Mouse (Mus musculus) spleen, adult 2 months (tissue): Measurements from ENCODE around the gene Mmaa.

Experiments used
- CTCF ChIP-seq: fragments of 200-500 bp; IDR thresholded peaks from 2 replicates; pipeline ENCODE4 v1.5.1; 2011; ENCODE audit warnings: mild to moderate bottlenecking, inconsistent platforms; ENCODE audit not compliant: insufficient read depth, insufficient read length, insufficient replicate concordance; ENCODE audit errors: extremely low read depth
- POLR2A ChIP-seq: fragments of 200-500 bp; IDR thresholded peaks from 2 replicates; pipeline ENCODE4 v1.6.1; 2011; ENCODE audit warnings: low read depth, low read length, inconsistent platforms

DNA sequence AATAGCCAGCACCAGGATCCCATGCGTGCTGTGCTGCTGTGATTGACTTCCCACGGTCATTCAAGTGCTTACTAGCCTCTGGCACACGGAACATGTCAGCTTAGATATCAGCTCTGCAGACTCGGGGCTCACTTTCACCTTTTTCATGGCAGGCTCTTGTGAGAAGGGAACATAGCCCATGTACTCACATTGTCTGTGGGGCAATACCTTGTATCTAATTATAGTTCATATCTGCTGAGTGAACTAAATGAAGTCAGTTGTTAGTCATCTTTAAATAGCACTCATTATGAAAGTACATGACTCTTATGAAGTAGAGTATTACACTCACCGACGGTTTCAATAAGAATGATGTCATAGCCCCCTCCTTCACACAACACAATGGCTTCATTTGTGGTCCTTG is 21.0 kb downstream of the Mmaa start:
- TF ChIP-seq POLR2A (no peak), CTCF (no peak)
